Mouse (Mus musculus): ENCODE data around the gene Cox8a. TPM values are rescaled to one million over a fixed set of nuclear protein-coding genes. Genes with fewer than 3 reads are reported as not detected.
A peak's percentile ranks its signal among the peaks of the same experiment; 100 is the strongest.

Gene Cox8a
- polyA plus RNA-seq, 1 experiment from 2014 or later: 678 TPM

DNA sequence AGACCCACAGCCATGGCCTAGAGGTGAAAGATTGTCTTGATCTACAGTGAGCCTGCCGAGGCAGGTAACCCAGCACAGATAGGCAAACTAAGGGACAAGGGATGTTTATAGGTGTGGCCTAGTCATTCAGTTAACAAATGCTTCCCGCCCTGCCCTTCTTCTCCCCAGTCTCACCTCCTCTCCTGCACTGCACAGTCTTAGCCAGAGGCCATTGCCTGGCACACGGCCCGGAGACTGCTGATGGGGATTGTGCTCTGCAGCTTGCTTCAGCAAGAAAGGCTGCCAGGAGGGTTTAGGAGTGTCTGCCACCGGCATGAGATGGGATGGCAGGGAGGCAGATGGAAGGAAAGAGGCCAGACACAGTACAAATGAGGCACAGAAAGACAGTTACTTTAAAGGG, 40.5 kb upstream of the Cox8a start:
- Histone ChIP-seq H3K27ac (ENCODE audit: low read depth, low read length) (no peak overlapping the region), H3K27me3 (ENCODE audit: control insufficient read depth, insufficient read depth, low read length) (no peaks in the 10 kb centered on the region), H3K9ac (ENCODE audit: low read length) (no peak overlapping the region), H3K4me3 (ENCODE audit: low read depth, low read length) (no peak overlapping the region), H3K4me2 (ENCODE audit: low read depth, low read length, severe bottlenecking) (no peak overlapping the region), H3K4me1 (replicated peaks; ENCODE audit: control insufficient read depth, insufficient read depth, low read length) (no peaks in the 10 kb centered on the region), H3K9me3 (ENCODE audit: control insufficient read depth, low read length) (peaks cover 3% of the 10 kb centered on the region; the same call in 1 of the 2 replicates), H3K36me3 (ENCODE audit: control insufficient read depth, insufficient read depth, low read length) (no peaks in the 10 kb centered on the region)
- no peak for ATAC-seq (replicated peaks; ENCODE audit: low FRiP score)
- no peak for DNase-seq (ENCODE audit: low spot score)
- 82% methylated on average over 5 of the region's 5 CpGs for WGBS

DNA sequence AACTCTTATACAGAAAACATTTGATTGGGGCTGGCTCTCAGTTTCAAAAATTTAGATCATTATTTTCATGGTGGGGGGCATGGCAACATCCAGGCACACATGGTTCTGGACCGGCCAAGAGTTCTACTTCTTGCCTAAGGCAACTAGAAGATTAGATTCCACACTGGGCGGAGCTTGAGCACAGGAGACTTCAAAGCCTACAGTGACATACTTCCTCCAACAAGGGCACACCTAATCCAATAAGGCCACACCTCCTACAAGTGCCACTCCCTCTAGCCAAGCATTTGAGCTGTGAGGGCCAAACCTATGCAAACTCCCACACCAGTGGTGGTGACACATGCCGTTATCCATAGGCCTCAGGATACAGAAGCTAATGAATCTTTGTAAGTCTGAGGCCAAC, 28.6 kb upstream of the Cox8a start:
- Histone ChIP-seq H3K27me3 (ENCODE audit: control insufficient read depth, insufficient read depth, low read length) (no peaks in the 10 kb centered on the region), H3K36me3 (ENCODE audit: control insufficient read depth, insufficient read depth, low read length) (no peaks in the 10 kb centered on the region), H3K9ac (ENCODE audit: low read length) (no peak overlapping the region), H3K9me3 (ENCODE audit: control insufficient read depth, low read length) (no peaks in the 10 kb centered on the region), H3K4me3 (ENCODE audit: low read depth, low read length) (no peak overlapping the region), H3K4me2 (ENCODE audit: low read depth, low read length, severe bottlenecking) (no peak overlapping the region), H3K4me1 (replicated peaks; ENCODE audit: control insufficient read depth, insufficient read depth, low read length) (no peaks in the 10 kb centered on the region), H3K27ac (ENCODE audit: low read depth, low read length) (no peak overlapping the region)
- ATAC-seq (replicated peaks; ENCODE audit: low FRiP score): no peak
- 85% methylated on average over 3 of the region's 3 CpGs for WGBS
- DNase-seq (ENCODE audit: low spot score): no peak

DNA sequence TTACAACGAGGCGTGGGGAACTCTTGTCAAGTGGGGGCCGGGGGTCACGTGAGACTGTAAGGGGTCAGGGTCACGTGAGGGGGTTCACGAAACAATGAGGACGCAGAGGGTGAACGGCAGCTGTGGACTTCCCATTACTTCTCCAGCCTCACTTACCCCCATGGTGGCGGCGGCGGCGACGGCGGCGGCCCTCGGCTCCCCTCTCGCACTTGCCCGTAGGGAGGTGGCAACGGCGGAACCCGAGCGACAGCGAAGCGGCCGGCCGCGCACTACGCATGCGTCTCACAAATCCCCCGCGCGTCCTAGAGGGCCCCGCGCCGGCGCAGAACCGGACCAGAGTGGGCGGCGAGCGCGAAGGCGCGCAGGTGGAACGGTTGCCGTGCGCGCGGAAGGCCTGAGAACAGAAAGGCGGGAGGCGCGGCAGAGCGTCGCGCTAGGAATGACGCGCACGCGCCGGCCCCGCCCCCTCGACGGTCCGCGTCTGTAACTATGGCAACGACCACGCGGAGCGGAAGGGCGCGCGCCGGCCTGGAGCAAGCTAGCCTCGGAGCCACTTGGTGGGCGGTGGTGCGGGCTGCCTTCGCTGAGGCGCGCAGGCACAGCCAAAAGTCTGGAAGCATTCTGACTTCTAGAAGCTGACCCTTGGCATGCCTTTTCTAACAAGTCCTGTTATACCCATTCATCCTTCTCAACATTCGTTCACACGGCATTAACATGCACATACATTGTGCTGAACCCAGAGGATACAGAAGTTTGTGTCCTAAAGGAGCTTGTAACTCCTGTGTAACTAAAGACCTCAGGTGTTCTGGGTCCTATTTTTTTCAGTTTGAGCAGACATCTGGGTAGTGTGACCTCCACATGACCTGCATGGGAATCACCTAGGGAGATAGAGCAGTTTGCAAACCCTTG, 23.6 kb upstream of the Cox8a start, which contains the start of gene Naa40:
Naa40 (minus strand) TSS at position 402 of the 909 bp plus-strand sequence.
- peaks cover 6% of the 10 kb centered on the region; the same call in 1 of the 2 replicates for H3K4me1 ChIP-seq (replicated peaks; ENCODE audit: control insufficient read depth, insufficient read depth, low read length)
- peak; percentile 95 for ATAC-seq (replicated peaks; ENCODE audit: low FRiP score)
- H3K9ac ChIP-seq (ENCODE audit: low read length): peak within 1 kb of the TSS; percentile 87
- WGBS: under 1% methylated on average over 79 of the region's 80 CpGs
- H3K4me2 ChIP-seq (ENCODE audit: low read depth, low read length, severe bottlenecking): peak within 1 kb of the TSS; percentile 63
- H3K36me3 ChIP-seq (ENCODE audit: control insufficient read depth, insufficient read depth, low read length): no peaks in the 10 kb centered on the region; the same call in 1 of the 2 replicates
- peak; percentile 97 for DNase-seq (ENCODE audit: low spot score)
- peak within 1 kb of the TSS; percentile 81 for H3K27ac ChIP-seq (ENCODE audit: low read depth, low read length)
- H3K4me3 ChIP-seq (ENCODE audit: low read depth, low read length): peak within 1 kb of the TSS; percentile 72
- H3K27me3 ChIP-seq (ENCODE audit: control insufficient read depth, insufficient read depth, low read length): no peaks in the 10 kb centered on the region
- no peaks in the 10 kb centered on the region for H3K9me3 ChIP-seq (ENCODE audit: control insufficient read depth, low read length)

DNA sequence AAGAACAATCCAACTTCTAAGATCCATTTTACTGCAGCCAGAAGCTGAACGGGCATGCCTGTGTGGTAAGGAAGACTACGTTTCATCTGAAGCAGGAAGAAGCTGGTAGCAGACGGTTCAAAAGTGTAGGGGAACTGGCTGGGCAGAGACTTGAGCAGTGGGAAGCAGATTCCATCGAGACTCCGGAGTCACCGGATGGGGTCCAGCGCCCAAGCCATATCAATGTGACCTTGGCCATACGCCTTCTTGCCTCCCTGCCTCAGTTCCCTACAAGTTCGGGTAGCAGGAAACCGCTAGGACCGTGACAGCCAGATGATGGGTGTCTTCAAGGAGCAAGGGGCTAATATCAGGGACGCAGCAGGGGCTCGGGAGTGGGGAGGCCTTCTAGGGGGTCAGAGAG, 22.9 kb upstream of the Cox8a start:
- 3% methylated on average over 13 of the region's 13 CpGs for WGBS
- no peaks in the 10 kb centered on the region for H3K27me3 ChIP-seq (ENCODE audit: control insufficient read depth, insufficient read depth, low read length)
- peak overlapping the region; percentile 72 for H3K4me3 ChIP-seq (ENCODE audit: low read depth, low read length)
- H3K9ac ChIP-seq (ENCODE audit: low read length): peak overlapping the region; percentile 87
- DNase-seq (ENCODE audit: low spot score) (no peak), ATAC-seq (replicated peaks; ENCODE audit: low FRiP score) (no peak)
- H3K27ac ChIP-seq (ENCODE audit: low read depth, low read length): peak overlapping the region; percentile 81
- no peaks in the 10 kb centered on the region for H3K9me3 ChIP-seq (ENCODE audit: control insufficient read depth, low read length)
- H3K4me2 ChIP-seq (ENCODE audit: low read depth, low read length, severe bottlenecking): peak overlapping the region; percentile 63
- H3K4me1 ChIP-seq (replicated peaks; ENCODE audit: control insufficient read depth, insufficient read depth, low read length): peaks cover 6% of the 10 kb centered on the region; the same call in 1 of the 2 replicates
- H3K36me3 ChIP-seq (ENCODE audit: control insufficient read depth, insufficient read depth, low read length): no peaks in the 10 kb centered on the region; the same call in 1 of the 2 replicates

DNA sequence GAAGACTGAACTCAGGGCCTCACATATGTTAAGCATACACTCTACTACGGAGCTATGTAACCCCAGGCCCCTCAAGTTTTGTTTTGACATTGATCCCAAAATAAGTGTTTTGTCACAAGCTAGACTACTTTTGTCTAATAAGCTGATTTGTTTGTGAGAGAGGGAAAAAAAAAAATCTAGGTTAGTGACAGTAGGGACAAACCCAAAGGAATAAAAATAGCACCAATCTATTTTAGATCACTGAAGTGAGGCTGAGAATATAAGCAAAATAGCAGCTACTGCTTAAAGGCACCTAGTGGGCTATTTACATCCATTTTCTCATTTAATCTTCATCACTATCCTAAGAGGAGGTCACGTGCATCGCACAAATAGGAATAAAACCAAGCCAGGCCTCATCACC, 22.2 kb upstream of the Cox8a start:
- Histone ChIP-seq H3K27me3 (ENCODE audit: control insufficient read depth, insufficient read depth, low read length) (no peaks in the 10 kb centered on the region), H3K4me3 (ENCODE audit: low read depth, low read length) (peak overlapping the region; percentile 72), H3K9ac (ENCODE audit: low read length) (peak overlapping the region; percentile 87; the same call in 1 of the 2 replicates), H3K9me3 (ENCODE audit: control insufficient read depth, low read length) (no peaks in the 10 kb centered on the region), H3K27ac (ENCODE audit: low read depth, low read length) (no peak overlapping the region), H3K4me2 (ENCODE audit: low read depth, low read length, severe bottlenecking) (peak overlapping the region; percentile 63), H3K36me3 (ENCODE audit: control insufficient read depth, insufficient read depth, low read length) (no peaks in the 10 kb centered on the region; the same call in 1 of the 2 replicates), H3K4me1 (replicated peaks; ENCODE audit: control insufficient read depth, insufficient read depth, low read length) (peaks cover 6% of the 10 kb centered on the region; the same call in 1 of the 2 replicates)
- whole genome bisulfite sequencing: 91% methylated on average over 3 of the region's 3 CpGs
- no peak for DNase-seq (ENCODE audit: low spot score)
- no peak for ATAC-seq (replicated peaks; ENCODE audit: low FRiP score)

DNA sequence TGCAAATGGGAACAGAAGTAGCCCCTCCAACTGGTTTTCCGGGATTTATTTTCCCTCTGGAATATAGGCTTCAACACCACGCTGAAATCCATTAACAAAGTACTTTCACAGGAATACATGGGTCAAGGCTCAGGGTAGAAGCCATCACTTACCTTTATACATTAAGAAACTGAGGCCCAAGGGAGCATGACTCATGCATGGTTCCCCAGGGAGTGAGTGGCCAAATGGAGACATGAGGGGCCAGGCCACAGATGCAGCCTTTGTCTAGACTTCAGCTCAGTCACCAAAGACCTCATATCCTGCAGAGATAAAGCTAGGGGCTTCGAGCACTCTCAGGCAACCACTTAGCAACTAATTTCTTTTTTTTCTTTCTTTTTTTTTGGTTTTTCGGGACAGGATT, 19.3 kb upstream of the Cox8a start:
- Histone ChIP-seq H3K4me3 (ENCODE audit: low read depth, low read length) (no peak overlapping the region), H3K36me3 (ENCODE audit: control insufficient read depth, insufficient read depth, low read length) (no peaks in the 10 kb centered on the region; the same call in 1 of the 2 replicates), H3K4me2 (ENCODE audit: low read depth, low read length, severe bottlenecking) (no peak overlapping the region), H3K4me1 (replicated peaks; ENCODE audit: control insufficient read depth, insufficient read depth, low read length) (peaks cover 6% of the 10 kb centered on the region; the same call in 1 of the 2 replicates), H3K9ac (ENCODE audit: low read length) (no peak overlapping the region), H3K27ac (ENCODE audit: low read depth, low read length) (no peak overlapping the region), H3K27me3 (ENCODE audit: control insufficient read depth, insufficient read depth, low read length) (no peaks in the 10 kb centered on the region), H3K9me3 (ENCODE audit: control insufficient read depth, low read length) (no peaks in the 10 kb centered on the region)
- no peak for DNase-seq (ENCODE audit: low spot score)
- WGBS: 83% methylated on average over 4 of the region's 4 CpGs
- no peak for ATAC-seq (replicated peaks; ENCODE audit: low FRiP score)

DNA sequence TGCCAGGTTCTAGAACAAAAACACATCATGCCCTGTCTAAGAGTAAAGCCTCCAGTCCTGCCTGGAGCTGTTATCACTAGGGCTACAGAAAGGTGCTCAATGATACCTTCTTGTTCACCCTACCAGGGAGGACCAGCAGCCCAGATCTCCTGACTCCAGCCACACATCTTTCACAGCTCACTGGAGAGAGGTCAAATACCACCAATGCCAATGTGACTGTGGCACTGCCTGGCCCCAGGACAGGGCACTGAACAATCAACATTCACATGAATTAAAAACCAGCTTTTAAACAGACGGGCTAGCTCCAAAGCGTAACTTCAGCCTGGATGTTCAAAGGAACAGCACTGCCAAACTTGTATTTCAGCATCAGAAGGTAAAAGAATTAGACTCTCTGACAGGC, 18.6 kb upstream of the Cox8a start:
- Histone ChIP-seq H3K9ac (ENCODE audit: low read length) (no peak overlapping the region), H3K27me3 (ENCODE audit: control insufficient read depth, insufficient read depth, low read length) (no peaks in the 10 kb centered on the region), H3K36me3 (ENCODE audit: control insufficient read depth, insufficient read depth, low read length) (no peaks in the 10 kb centered on the region; the same call in 1 of the 2 replicates)

DNA sequence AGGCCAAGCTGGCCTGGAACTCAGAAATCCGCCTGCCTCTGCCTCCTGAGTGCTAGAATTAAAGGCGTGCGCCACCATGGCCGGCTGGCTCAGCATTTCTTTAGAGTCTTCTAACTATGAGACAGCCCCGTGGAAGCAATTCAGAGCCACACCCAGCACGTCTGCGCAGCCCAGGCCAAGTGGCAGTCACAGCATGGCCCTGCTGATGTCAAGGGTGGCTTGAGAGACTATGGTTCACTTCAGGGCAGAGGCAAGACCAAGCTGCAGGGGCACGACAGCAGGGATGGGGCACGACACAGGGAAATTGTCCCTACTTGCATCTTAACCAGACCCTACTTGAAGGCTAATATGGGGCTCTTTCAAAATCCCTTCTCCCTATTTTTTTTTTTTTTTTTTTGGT, 18.0 kb upstream of the Cox8a start:
- Histone ChIP-seq H3K36me3 (ENCODE audit: control insufficient read depth, insufficient read depth, low read length) (no peaks in the 10 kb centered on the region; the same call in 1 of the 2 replicates), H3K27me3 (ENCODE audit: control insufficient read depth, insufficient read depth, low read length) (no peaks in the 10 kb centered on the region)

More for the DNA sequence above, 18.6 kb upstream of the Cox8a start:
- no peak overlapping the region for H3K4me2 ChIP-seq (ENCODE audit: low read depth, low read length, severe bottlenecking)
- ATAC-seq (replicated peaks; ENCODE audit: low FRiP score): no peak
- DNase-seq (ENCODE audit: low spot score): no peak
- no peaks in the 10 kb centered on the region for H3K9me3 ChIP-seq (ENCODE audit: control insufficient read depth, low read length)
- peaks cover 6% of the 10 kb centered on the region; the same call in 1 of the 2 replicates for H3K4me1 ChIP-seq (replicated peaks; ENCODE audit: control insufficient read depth, insufficient read depth, low read length)
- no peak overlapping the region for H3K4me3 ChIP-seq (ENCODE audit: low read depth, low read length)
- WGBS: 94% methylated on average over 2 of the region's 2 CpGs
- H3K27ac ChIP-seq (ENCODE audit: low read depth, low read length): no peak overlapping the region

More for the DNA sequence above, 18.0 kb upstream of the Cox8a start:
- 89% methylated on average over 9 of the region's 9 CpGs for WGBS
- H3K4me3 ChIP-seq (ENCODE audit: low read depth, low read length): no peak overlapping the region
- no peak overlapping the region for H3K4me2 ChIP-seq (ENCODE audit: low read depth, low read length, severe bottlenecking)
- H3K9me3 ChIP-seq (ENCODE audit: control insufficient read depth, low read length): no peaks in the 10 kb centered on the region
- no peak overlapping the region for H3K9ac ChIP-seq (ENCODE audit: low read length)
- ATAC-seq (replicated peaks; ENCODE audit: low FRiP score) (no peak), DNase-seq (ENCODE audit: low spot score) (no peak)
- peaks cover 6% of the 10 kb centered on the region; the same call in 1 of the 2 replicates for H3K4me1 ChIP-seq (replicated peaks; ENCODE audit: control insufficient read depth, insufficient read depth, low read length)
- no peak overlapping the region for H3K27ac ChIP-seq (ENCODE audit: low read depth, low read length)

Measured in forebrain, embryonic 11.5 days (tissue).